Mouse (Mus musculus) limb, embryonic 14.5 days (tissue): ENCODE data around the gene Col1a2. TPM values are rescaled to one million over a fixed set of nuclear protein-coding genes. Genes with fewer than 3 reads are reported as not detected.

ENCODE experiments used
- ATAC-seq: fragments of 200-750 bp; cut with Nextera tagmentation; 2 replicates; pipeline ENCODE4 v1.8.0; 2017; ENCODE audit warnings: low read depth, moderate number of reproducible peaks, moderate TSS enrichment; ENCODE audit not compliant: low FRiP score
- DNase-seq: peaks from one replicate; pipeline ENCODE4 v3.0.0-alpha.2; 2015; ENCODE audit warnings: low spot score
- H3K27ac ChIP-seq: fragments of 300-500 bp; sonication (generic); replicated peaks from 2 replicates; pipeline ENCODE4 v1.5.1; 2014; ENCODE audit warnings: low read depth, mild to moderate bottlenecking, low read length, moderate library complexity, mixed read lengths
- H3K27me3 ChIP-seq: fragments of 300-500 bp; sonication (generic); 2 replicates; pipeline ENCODE4 v1.6.1; 2014; ENCODE audit warnings: low read length, mixed read lengths; ENCODE audit not compliant: control insufficient read depth, insufficient read depth
- H3K36me3 ChIP-seq: fragments of 300-500 bp; sonication (generic); 2 replicates; pipeline ENCODE4 v1.6.1; 2014; ENCODE audit warnings: mild to moderate bottlenecking, low read length, moderate library complexity, mixed read lengths; ENCODE audit not compliant: control insufficient read depth, insufficient read depth
- H3K4me1 ChIP-seq: fragments of 300-500 bp; sonication (generic); 2 replicates; pipeline ENCODE4 v1.6.1; 2014; ENCODE audit warnings: antibody characterized with exemption, low read length, mixed read lengths; ENCODE audit not compliant: control insufficient read depth, insufficient read depth
- H3K4me2 ChIP-seq: fragments of 300-500 bp; sonication (generic); replicated peaks from 2 replicates; pipeline ENCODE4 v1.6.1; 2014; ENCODE audit warnings: low read depth, mild to moderate bottlenecking, low read length, moderate library complexity; ENCODE audit not compliant: severe bottlenecking
- H3K4me3 ChIP-seq: fragments of 300-500 bp; sonication (generic); replicated peaks from 2 replicates; pipeline ENCODE4 v1.5.1; 2014; ENCODE audit warnings: low read length
- H3K9ac ChIP-seq: fragments of 300-500 bp; sonication (generic); 2 replicates; pipeline ENCODE4 v1.6.1; 2014; ENCODE audit warnings: mild to moderate bottlenecking, low read depth, low read length, moderate library complexity; ENCODE audit not compliant: severe bottlenecking
- H3K9me3 ChIP-seq: fragments of 300-500 bp; sonication (generic); 2 replicates; pipeline ENCODE4 v1.6.1; 2016; ENCODE audit warnings: low read length; ENCODE audit not compliant: control insufficient read depth
- POLR2A ChIP-seq: fragments of 200-500 bp; IDR thresholded peaks from 2 replicates; pipeline ENCODE4 v1.8.0; 2012; ENCODE audit warnings: inconsistent platforms, mild to moderate bottlenecking, moderate library complexity, borderline replicate concordance; ENCODE audit not compliant: insufficient read depth, insufficient read length; ENCODE audit errors: extremely low read depth
- WGBS: fragments of 180-500 bp; shearing (Covaris S2); extraction: QIAGEN DNeasy Blood & Tissue Kit; methylation state at CpG from one replicate; pipeline ENCODE4 v1.1.7; 2014; 5-methylcytosine and 5-hydroxymethylcytosine counted together
- polyA plus RNA-seq, 2 experiments: library from polyadenylated mRNA; depleted of rRNA in 1 of 2; stranded (reverse) in 1 of 2; unstranded in 1 of 2; fragments of >200 nt; fragmentation: Nextera tagmentation in 1 of 2; extraction: Ambion mirVana in 1 of 2; gene quantifications; 2 replicates each; pipeline versions ENCODE4 v1.2.1 to v1.2.3; 2012 to 2014

Col1a2 gene
- polyA plus RNA-seq, 2 experiments, result 1,310 to 1,964 TPM

GRCm38 (mm10) chr6:4514671-4515070 lies 10.1 kb downstream of the Col1a2 start:
- Histone ChIP-seq H3K9ac (no peak overlapping the region), H3K4me3 (no peak overlapping the region), H3K9me3 (no peaks in the 10 kb centered on the region), H3K27me3 (no peaks in the 10 kb centered on the region), H3K4me2 (no peak overlapping the region), H3K27ac (no peak overlapping the region), H3K36me3 (peaks cover 85% of the 10 kb centered on the region), H3K4me1 (peaks cover 4% of the 10 kb centered on the region; the same call in 1 of the 2 replicates)
- no peak for DNase-seq
- whole genome bisulfite sequencing, result 90% methylated on average over 2 of the region's 2 CpGs
- TF ChIP-seq POLR2A, result no peak
- ATAC-seq, result no peak

DNA sequence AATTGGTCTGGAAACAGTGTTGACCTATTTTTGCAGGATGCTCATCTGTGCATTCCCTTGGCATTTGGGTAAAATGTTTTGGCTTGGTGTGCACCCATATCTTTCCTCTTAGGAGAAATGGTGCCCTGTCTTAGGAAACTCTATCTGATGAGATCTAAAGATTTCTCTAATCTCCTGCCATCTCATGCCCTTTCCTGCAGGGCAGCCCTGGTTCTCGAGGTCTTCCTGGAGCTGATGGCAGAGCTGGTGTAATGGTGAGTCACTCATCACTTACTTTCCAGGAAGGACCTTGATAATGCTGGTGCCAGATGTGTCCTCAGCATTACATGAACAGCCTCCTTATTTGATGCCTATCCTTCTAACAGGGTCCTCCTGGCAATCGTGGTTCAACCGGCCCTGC lies 16.4 kb downstream of the Col1a2 start:
- Histone ChIP-seq H3K9ac (no peak overlapping the region), H3K4me1 (peaks cover 4% of the 10 kb centered on the region; the same call in 1 of the 2 replicates), H3K9me3 (no peaks in the 10 kb centered on the region), H3K4me3 (no peak overlapping the region), H3K36me3 (peaks cover 91% of the 10 kb centered on the region), H3K27ac (no peak overlapping the region), H3K4me2 (no peak overlapping the region), H3K27me3 (no peaks in the 10 kb centered on the region)
- 73% methylated on average over 3 of the region's 3 CpGs for WGBS
- no peak for DNase-seq
- TF ChIP-seq POLR2A, result no peak
- no peak for ATAC-seq

GRCm38 (mm10) chr6:4528439-4528838 lies 23.8 kb downstream of the Col1a2 start:
- peaks cover 94% of the 10 kb centered on the region for H3K36me3 ChIP-seq
- H3K4me3 ChIP-seq, result no peak overlapping the region
- H3K4me1 ChIP-seq, result no peaks in the 10 kb centered on the region
- ATAC-seq (no peak), DNase-seq (no peak)
- no peak overlapping the region for H3K9ac ChIP-seq
- H3K9me3 ChIP-seq, result no peaks in the 10 kb centered on the region
- WGBS, result 89% methylated on average over 7 of the region's 7 CpGs
- no peak overlapping the region for H3K4me2 ChIP-seq
- no peak overlapping the region for H3K27ac ChIP-seq
- no peaks in the 10 kb centered on the region for H3K27me3 ChIP-seq
- no peak for TF ChIP-seq POLR2A

GRCm38 (mm10) chr6:4530986-4531385 lies 26.4 kb downstream of the Col1a2 start:
- Histone ChIP-seq H3K27ac (no peak overlapping the region), H3K36me3 (peaks cover 96% of the 10 kb centered on the region), H3K4me3 (no peak overlapping the region), H3K4me2 (no peak overlapping the region), H3K4me1 (no peaks in the 10 kb centered on the region), H3K27me3 (no peaks in the 10 kb centered on the region), H3K9me3 (no peaks in the 10 kb centered on the region), H3K9ac (no peak overlapping the region)
- 85% methylated on average over 4 of the region's 4 CpGs for WGBS
- ATAC-seq (no peak), DNase-seq (no peak)
- no peak for TF ChIP-seq POLR2A

DNA sequence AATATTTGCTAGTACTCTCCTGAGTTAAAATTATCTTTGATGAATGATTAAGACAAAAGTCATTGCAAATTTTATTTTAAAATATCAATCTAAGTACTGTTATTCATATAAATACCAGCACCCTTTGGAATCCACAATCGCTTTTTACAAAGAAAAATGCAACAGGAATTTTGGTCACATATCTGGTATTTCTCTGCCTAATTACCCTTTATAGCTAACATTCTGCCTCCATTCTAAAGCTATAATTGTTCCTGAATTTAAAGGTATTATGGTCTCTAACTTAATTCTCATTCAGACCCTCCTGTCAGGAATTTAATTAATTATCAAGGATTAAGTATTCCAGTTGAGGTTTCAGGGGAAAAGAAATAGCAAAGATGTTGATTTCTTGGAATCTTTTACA lies 28.3 kb downstream of the Col1a2 start:
- 96% methylated on average over 1 of the region's 1 CpGs for WGBS

More for the DNA sequence above, 28.3 kb downstream of the Col1a2 start:
- Histone ChIP-seq H3K4me2 (no peak overlapping the region), H3K9me3 (no peaks in the 10 kb centered on the region), H3K27ac (no peak overlapping the region), H3K27me3 (no peaks in the 10 kb centered on the region), H3K4me1 (no peaks in the 10 kb centered on the region), H3K36me3 (peaks cover 98% of the 10 kb centered on the region), H3K4me3 (no peak overlapping the region), H3K9ac (no peak overlapping the region)
- ATAC-seq (no peak), DNase-seq (no peak)
- no peak for TF ChIP-seq POLR2A
